Mouse (Mus musculus) thymus, postnatal 0 days (tissue): ENCODE measurements at regions not wholly inside any gene's neighbourhood (a gene's known extent, or its start where the extent isn't known, plus 50 kb on each side); places are given as distances from the start of the nearest gene placed in this dataset.

Source experiments
- DNase-seq: peaks from one replicate; pipeline ENCODE4 v3.0.0-alpha.2; 2015; ENCODE audit warnings: low spot score

- peak; percentile 16 for DNase-seq
These were observed 61.2 kb upstream of the Ankrd28 start for GRCm38 (mm10) chr14:31891500-31892185.

DNA sequence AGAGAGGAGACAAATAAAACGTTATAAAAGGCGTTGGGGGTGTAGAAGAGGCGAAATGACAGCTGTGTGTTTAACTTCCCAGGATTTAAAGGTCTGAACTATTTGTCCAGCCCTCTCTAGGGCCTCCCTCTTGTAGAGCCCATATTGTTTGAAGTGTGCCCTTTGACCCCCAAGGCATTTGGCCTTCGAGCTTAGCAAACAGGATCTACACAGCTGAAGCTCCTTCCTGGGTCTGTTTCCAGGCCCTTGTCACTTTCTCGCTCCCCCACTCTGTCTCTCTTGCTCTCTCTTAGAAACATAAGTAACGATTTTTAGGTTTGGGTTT is 61.7 kb upstream of the Ankrd28 start:
- no peak for DNase-seq

DNA sequence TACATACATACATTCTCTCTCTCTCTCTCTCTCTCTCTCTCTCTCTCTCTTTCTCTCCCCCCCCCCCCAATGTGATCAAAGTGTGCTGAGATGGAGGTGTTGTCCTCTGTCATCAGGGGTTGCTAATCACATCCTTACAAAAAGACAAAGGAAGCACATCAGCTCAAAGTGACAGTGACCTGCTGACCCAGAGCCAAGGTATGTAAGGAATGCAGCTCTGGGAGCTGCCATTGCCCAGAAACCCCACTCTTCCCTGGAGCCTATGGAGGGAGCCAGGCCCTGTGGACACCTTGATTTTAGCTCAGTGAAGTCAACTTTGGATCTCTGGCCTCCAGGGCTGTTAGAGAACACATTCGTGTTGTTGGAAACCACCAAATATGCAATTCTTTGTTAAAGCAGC is 66.0 kb upstream of the Ankrd28 start:
- no peak for DNase-seq

DNA sequence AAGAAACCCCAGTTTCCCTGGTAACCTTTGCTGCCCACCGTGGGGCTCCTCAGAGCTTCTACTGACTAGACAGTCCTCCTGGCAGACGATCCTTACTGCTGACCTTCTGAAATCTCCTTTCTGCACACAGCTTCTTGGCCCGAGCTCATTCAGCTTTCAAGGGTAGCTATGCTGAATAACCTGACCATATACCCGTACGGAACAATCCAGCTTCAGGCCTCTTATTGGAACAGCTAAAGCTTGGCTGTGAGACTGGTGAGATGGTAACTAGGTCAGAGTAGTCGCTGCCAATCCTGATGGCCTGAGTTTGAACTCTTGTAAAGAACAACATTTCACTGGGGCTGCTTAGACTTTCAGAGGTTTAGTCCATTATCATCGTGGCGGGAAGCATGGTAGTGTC is 69.1 kb upstream of the Ankrd28 start:
- no peak for DNase-seq

DNA sequence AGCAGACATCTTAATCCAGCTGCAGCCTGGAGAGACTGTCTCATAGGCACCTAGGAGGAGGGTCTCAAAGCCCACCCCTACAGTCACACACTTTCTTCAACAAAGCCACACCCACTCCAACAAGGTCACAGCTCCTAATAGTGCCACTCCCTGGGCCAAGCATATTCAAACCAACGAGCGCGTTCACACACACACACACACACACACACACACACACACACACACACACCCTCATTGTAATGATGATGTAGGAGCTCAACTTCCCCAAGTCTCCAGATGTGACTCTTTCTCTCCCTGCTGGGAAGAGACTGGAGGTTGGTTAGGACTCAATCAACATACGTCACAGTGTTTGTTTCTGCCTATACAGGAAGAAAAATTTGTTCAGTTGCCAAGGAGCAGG is 69.5 kb upstream of the Ankrd28 start:
- no peak for DNase-seq

GRCm38 (mm10) chr14:31901901-31902300 is 71.5 kb upstream of the Ankrd28 start:
- DNase-seq: no peak

- DNase-seq: no peak
These were observed 73.2 kb upstream of the Ankrd28 start for GRCm38 (mm10) chr14:31903664-31904063.

GRCm38 (mm10) chr14:31908591-31908990 is 78.1 kb upstream of the Ankrd28 start:
- no peak for DNase-seq

DNA sequence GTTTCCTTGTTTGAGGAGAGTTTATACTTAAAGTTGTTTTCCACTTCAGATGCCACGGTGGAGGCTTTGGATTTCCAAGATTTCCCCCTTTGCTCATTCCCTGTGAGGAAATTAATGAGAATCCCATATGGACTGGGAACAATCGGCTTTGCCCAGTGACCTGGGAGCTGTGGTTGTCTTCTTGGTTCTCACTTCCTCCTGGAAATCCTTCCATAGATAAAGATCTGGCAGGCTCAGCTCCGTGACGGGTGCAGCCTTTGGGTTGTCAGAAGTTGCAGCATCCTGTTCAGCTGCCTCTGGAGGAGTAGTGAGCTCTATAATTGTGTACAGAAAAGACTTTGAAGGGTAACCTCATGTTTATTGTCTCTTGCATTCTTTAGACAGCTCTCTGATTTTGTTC is 78.8 kb upstream of the Ankrd28 start:
- peak; percentile 13 for DNase-seq

DNA sequence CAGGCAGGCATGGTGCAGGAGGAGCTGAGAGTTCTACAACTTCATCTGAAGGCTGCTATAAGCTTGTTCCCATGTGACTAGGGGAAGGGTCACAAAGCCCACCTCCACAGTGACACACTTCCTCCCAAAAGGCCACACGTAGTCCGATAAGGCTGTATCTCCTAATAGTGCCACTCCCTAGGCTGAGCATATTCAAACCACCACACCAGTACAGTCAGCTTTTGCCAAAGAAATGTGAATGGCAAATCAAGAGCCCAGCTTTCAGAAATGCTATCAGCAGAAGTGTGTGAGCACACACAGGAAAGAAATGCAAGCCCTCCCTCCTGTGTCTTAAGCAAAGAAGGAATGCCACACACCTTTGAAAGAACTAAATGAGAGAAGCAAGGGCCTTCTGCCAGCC is 80.4 kb upstream of the Ankrd28 start:
- DNase-seq: no peak

- DNase-seq: no peak
These were observed 88.0 kb upstream of the Ankrd28 start for GRCm38 (mm10) chr14:31918461-31918860.

GRCm38 (mm10) chr14:31918921-31919320 is 88.5 kb upstream of the Ankrd28 start:
- DNase-seq: no peak

GRCm38 (mm10) chr14:31929161-31929707 is 98.8 kb upstream of the Ankrd28 start:
- no peak for DNase-seq

GRCm38 (mm10) chr14:31930367-31930766 is 98.4 kb upstream of the Galnt15 start:
- DNase-seq: no peak

- DNase-seq: no peak
These were observed 96.8 kb upstream of the Galnt15 start for GRCm38 (mm10) chr14:31931971-31932370.

DNA sequence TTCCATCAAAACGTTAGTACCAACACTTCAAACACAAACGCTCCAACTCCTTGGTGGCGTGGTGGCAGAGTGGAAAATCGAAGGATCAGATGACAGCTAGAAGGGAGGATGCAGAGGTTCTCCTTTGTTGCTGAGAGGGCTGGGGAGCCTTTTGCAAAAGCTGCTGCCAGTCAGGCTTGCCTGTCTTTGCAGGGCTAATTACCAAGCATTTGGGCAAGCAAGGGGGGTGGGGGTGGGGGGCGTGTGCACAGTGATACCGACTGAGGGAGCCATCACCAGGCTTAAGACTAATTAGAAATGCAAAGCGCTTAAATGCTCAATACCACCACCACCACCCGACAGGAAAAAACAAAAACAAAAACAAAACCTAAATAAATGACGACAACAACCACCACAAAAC is 95.3 kb upstream of the Galnt15 start:
- DNase-seq: no peak

GRCm38 (mm10) chr14:31933841-31934271 is 94.9 kb upstream of the Galnt15 start:
- DNase-seq: peak; percentile 12

DNA sequence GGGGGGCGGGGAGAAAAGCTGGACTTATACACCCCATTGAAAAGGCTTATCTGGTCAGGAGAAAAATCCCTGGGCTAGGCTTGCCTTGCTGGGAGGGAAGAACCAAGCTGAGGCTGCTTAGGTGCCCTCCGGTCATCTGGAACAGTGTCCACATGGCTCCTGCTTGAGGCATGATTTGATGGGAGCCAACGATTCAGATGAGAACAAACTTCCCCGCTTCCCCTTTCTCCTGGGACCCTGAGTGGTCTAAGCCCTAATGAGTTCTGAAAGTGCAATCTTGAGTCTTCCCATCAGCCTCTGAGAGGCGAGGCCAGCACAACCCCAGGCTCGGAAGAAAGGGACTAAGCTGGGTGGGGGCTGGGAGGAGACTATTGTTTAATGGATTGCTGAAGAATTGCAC is 94.5 kb upstream of the Galnt15 start:
- DNase-seq: no peak

- no peak for DNase-seq
These were observed 94.0 kb upstream of the Galnt15 start for GRCm38 (mm10) chr14:31934771-31935170.

DNA sequence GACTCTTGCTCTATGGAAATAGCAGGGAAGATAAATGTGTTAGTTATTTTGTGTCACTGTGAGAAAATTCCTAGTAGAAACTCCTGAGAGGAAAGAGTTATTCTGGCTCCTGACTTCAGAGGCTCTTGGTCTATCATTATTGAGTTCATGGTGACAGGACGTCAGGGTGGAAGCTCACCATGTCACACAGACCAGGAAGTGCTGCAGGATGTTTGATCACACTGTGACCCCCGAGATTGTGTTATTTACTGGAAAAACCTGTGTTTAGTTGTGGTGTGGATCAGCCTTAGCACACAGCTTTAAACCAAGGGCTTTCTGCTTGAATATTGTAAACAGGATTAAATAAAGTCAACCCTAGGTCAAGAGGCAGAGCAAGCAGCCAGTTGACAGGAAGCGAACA is 93.4 kb upstream of the Galnt15 start:
- no peak for DNase-seq

- no peak for DNase-seq
These were observed 92.2 kb upstream of the Galnt15 start for GRCm38 (mm10) chr14:31936581-31936980.

- no peak for DNase-seq
These were observed 87.9 kb upstream of the Galnt15 start for GRCm38 (mm10) chr14:31940900-31941299.

GRCm38 (mm10) chr14:31942266-31942960 is 86.4 kb upstream of the Galnt15 start:
- no peak for DNase-seq
